ENCODE assay signal across 25 mouse cellular contexts in the genomic region with DNA sequence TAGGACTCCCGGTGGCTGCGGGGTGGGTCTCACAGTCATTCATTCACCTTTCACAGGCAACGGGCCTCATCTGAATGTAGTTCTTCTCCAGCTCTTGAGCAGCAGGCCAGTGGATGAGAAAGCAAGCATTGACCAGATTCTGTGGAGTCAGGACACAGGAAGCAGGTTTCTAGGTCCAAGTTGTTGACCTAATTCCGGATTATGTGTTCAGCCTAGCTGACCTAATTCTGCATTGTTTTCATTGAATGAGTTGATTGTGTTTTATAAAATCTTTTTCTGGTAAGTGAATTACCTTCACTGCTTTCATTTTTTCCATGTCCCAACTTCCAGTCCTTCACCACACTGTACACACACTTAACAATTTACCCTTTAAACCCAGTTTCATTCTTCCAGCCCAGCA. TPM values are rescaled to one million over a fixed set of nuclear protein-coding genes. Genes with fewer than 3 reads are reported as not detected.
A peak's percentile ranks its signal among the peaks of the same experiment; 100 is the strongest.
DNase-seq lines count a peak whose midpoint lies in the region; ATAC-seq and TF ChIP-seq lines count a peak whose summit lies in the region.
"Had no signal": no experiment of that assay in that cellular context is flagged by ENCODE, and none has a peak within 500 bp of the region (broad histone marks: within the 10 kb centered on the region; RNA-seq: fewer than 3 reads in every experiment).

No protein-coding gene starts in this region.

- 75% methylated on average over 4 of the region's 4 CpGs for WGBS in forebrain, embryonic 10.5 days
- 52% methylated on average over 4 of the region's 4 CpGs for WGBS in forebrain, embryonic 12.5 days
- 79% methylated on average over 4 of the region's 4 CpGs for WGBS in limb, embryonic 10.5 days

- DNase-seq in forebrain, embryonic 10.5 days (ENCODE audit: extremely low spot score, low spot score), result no peak
- DNase-seq in layer of hippocampus, adult 2 months (ENCODE audit: low spot score in 2 of 2), result no peak
- DNase-seq in layer of hippocampus, postnatal 25 days (ENCODE audit: extremely low spot score in 1 of 2, low spot score in 1 of 2), result no peak
- DNase-seq in limb, embryonic 10.5 days (ENCODE audit: low spot score), result no peak
- DNase-seq in retina, postnatal 1 day, result peak; percentile 91
- DNase-seq in right cerebral cortex, postnatal 4 days, result no peak
- no peak for DNase-seq in left cerebral cortex, adult 8-10 months (ENCODE audit: low spot score in 2 of 2)
- DNase-seq: adrenal gland, postnatal 36 days; cerebellum, adult 11-12 months; cerebellum, postnatal 10 days; heart, adult 11 months; kidney, adult 9 months; kidney, postnatal 14 days; lung, postnatal 36 days; spleen, adult 18-20 months had no signal

- H3K4me1 ChIP-seq in forebrain, embryonic 10.5 days, result peaks cover 36% of the 10 kb centered on the region
- H3K4me1 ChIP-seq in forebrain, embryonic 12.5 days, result peaks cover 7% of the 10 kb centered on the region; the same call in 1 of the 2 replicates
- H3K4me1 ChIP-seq in limb, embryonic 10.5 days, result peaks cover 28% of the 10 kb centered on the region
- H3K4me1 ChIP-seq: heart, embryonic 15.5 days; lung, embryonic 15.5 days; midbrain, embryonic 15.5 days; neural tube, embryonic 12.5 days had no signal

- no peak overlapping the region for H3K4me2 ChIP-seq in forebrain, embryonic 12.5 days
- H3K4me2 ChIP-seq: heart, embryonic 15.5 days; lung, embryonic 15.5 days; midbrain, embryonic 15.5 days; neural tube, embryonic 12.5 days had no signal

- no peaks in the 10 kb centered on the region for H3K36me3 ChIP-seq in forebrain, embryonic 10.5 days (replicated peaks)
- no peaks in the 10 kb centered on the region for H3K36me3 ChIP-seq in forebrain, embryonic 12.5 days (replicated peaks)
- no peaks in the 10 kb centered on the region for H3K36me3 ChIP-seq in limb, embryonic 10.5 days
- H3K36me3 ChIP-seq: heart, embryonic 15.5 days; lung, embryonic 15.5 days; midbrain, embryonic 15.5 days; neural tube, embryonic 12.5 days had no signal

- TF ChIP-seq CTCF in layer of hippocampus, adult 2 months (conservative IDR thresholded peaks at IDR 0.05), result no peak

- H3K9me3 ChIP-seq in forebrain, embryonic 10.5 days, result no peaks in the 10 kb centered on the region
- no peaks in the 10 kb centered on the region for H3K9me3 ChIP-seq in forebrain, embryonic 12.5 days
- H3K9me3 ChIP-seq in limb, embryonic 10.5 days (replicated peaks), result no peaks in the 10 kb centered on the region
- H3K9me3 ChIP-seq: heart, embryonic 15.5 days; lung, embryonic 15.5 days; megakaryocyte, embryonic 14.5 days; midbrain, embryonic 15.5 days; neural tube, embryonic 12.5 days had no signal

- H3K9ac ChIP-seq in forebrain, embryonic 12.5 days, result no peak overlapping the region
- H3K9ac ChIP-seq: heart, embryonic 15.5 days; liver, embryonic 14.5 days; lung, embryonic 15.5 days; midbrain, embryonic 15.5 days; neural tube, embryonic 12.5 days had no signal

- H3K27me3 ChIP-seq in forebrain, embryonic 10.5 days (ENCODE audit: poor library complexity, severe bottlenecking), result no peaks in the 10 kb centered on the region
- no peaks in the 10 kb centered on the region for H3K27me3 ChIP-seq in forebrain, embryonic 12.5 days
- H3K27me3 ChIP-seq in limb, embryonic 10.5 days (ENCODE audit: low read depth, poor library complexity, severe bottlenecking), result no peaks in the 10 kb centered on the region
- H3K27me3 ChIP-seq: heart, embryonic 15.5 days; lung, embryonic 15.5 days; megakaryocyte, embryonic 14.5 days; midbrain, embryonic 15.5 days; neural tube, embryonic 12.5 days had no signal

- H3K27ac ChIP-seq in forebrain, embryonic 10.5 days, result peak overlapping the region; percentile 62
- H3K27ac ChIP-seq in forebrain, embryonic 12.5 days, result no peak overlapping the region
- peak overlapping the region; percentile 48; the same call in 1 of the 2 replicates for H3K27ac ChIP-seq in layer of hippocampus, adult 2 months
- H3K27ac ChIP-seq in limb, embryonic 10.5 days, result peak overlapping the region; percentile 46; the same call in 1 of the 2 replicates
- H3K27ac ChIP-seq: heart, embryonic 15.5 days; hindbrain, postnatal 0 days; liver, embryonic 14.5 days; lung, embryonic 15.5 days; midbrain, embryonic 15.5 days; neural tube, embryonic 12.5 days had no signal

- no peak for ATAC-seq in forebrain, embryonic 12.5 days (ENCODE audit: low FRiP score)
- ATAC-seq: forebrain, embryonic 14.5 days; hindbrain, postnatal 0 days; intestine, embryonic 16.5 days; midbrain, embryonic 15.5 days had no signal

- no peak overlapping the region for H3K4me3 ChIP-seq in forebrain, embryonic 10.5 days
- no peak overlapping the region for H3K4me3 ChIP-seq in forebrain, embryonic 12.5 days (replicated peaks)
- H3K4me3 ChIP-seq in layer of hippocampus, adult 2 months, result no peak overlapping the region
- no peak overlapping the region for H3K4me3 ChIP-seq in limb, embryonic 10.5 days
- H3K4me3 ChIP-seq: heart, embryonic 15.5 days; lung, embryonic 15.5 days; megakaryocyte, embryonic 14.5 days; midbrain, embryonic 15.5 days; neural tube, embryonic 12.5 days had no signal

RNA-seq across cellular contexts. Expression of a gene that starts 32.4 kb away (rescaled TPM):
- 0.59 and 0.66 TPM in 2 replicates for polyA plus RNA-seq in forebrain, embryonic 10.5 days (2016; fragmentation: Nextera tagmentation; extraction: Ambion mirVana)
- 0.24 and 0.56 TPM in 2 replicates for polyA plus RNA-seq in forebrain, embryonic 12.5 days (2016; fragmentation: Nextera tagmentation; extraction: Ambion mirVana)
- total RNA-seq in layer of hippocampus, adult 2 months (2021), result 10 to 100 TPM; 11.4 to 11.6 TPM
- 10 to 100 TPM in 1 of 2 experiments, 1 to 10 TPM in 1; 9.8 to 10.7 TPM for total RNA-seq in layer of hippocampus, postnatal 25 days (2021)
- 0.45 and 0.61 TPM in 2 replicates for polyA plus RNA-seq in limb, embryonic 10.5 days (2016; fragmentation: Nextera tagmentation; extraction: Ambion mirVana)
- total RNA-seq in left cerebral cortex, adult 8-10 months (2022), result 10 to 100 TPM; 23.9 to 28.6 (median 26.7) TPM

RNA-seq across cellular contexts. Expression of a gene that starts 48.9 kb away (rescaled TPM):
- polyA plus RNA-seq in forebrain, embryonic 10.5 days (2016; fragmentation: Nextera tagmentation; extraction: Ambion mirVana), result 434 and 448 TPM in 2 replicates
- polyA plus RNA-seq in forebrain, embryonic 12.5 days (2016; fragmentation: Nextera tagmentation; extraction: Ambion mirVana), result 419 and 427 TPM in 2 replicates
- total RNA-seq in layer of hippocampus, adult 2 months (2021), result 10 to 100 TPM; 48.3 to 50.0 TPM
- total RNA-seq in layer of hippocampus, postnatal 25 days (2021), result 10 to 100 TPM; 42.1 to 45.6 TPM
- 299 and 332 TPM in 2 replicates for polyA plus RNA-seq in limb, embryonic 10.5 days (2016; fragmentation: Nextera tagmentation; extraction: Ambion mirVana)
- total RNA-seq in left cerebral cortex, adult 8-10 months (2022), result 10 to 100 TPM; 53.1 to 58.2 (median 56.6) TPM
